Mouse (Mus musculus): Measurements from ENCODE around the gene Kctd7.

GRCm38 (mm10) chr5:130200233-130201029 is 55.8 kb downstream of the Kctd7 start:
- no peak for TF ChIP-seq POLR2A (IDR thresholded peaks at IDR 0.05; ENCODE audit: low read depth, low read length)
- TF ChIP-seq CTCF (IDR thresholded peaks at IDR 0.05; ENCODE audit: extremely low read depth, insufficient read length, insufficient replicate concordance, low read depth, low read length) = no peak

All from small intestine, adult 2 months (tissue).